Mouse (Mus musculus): ENCODE results near the gene Spats2l.
A peak's percentile ranks its signal among the peaks of the same experiment; 100 is the strongest.

Gene Spats2l

GRCm38 (mm10) chr1:57971588-57971987 is 197.6 kb downstream of the Spats2l start:
- peak; percentile 69 for DNase-seq (ENCODE audit: low read depth)

DNA sequence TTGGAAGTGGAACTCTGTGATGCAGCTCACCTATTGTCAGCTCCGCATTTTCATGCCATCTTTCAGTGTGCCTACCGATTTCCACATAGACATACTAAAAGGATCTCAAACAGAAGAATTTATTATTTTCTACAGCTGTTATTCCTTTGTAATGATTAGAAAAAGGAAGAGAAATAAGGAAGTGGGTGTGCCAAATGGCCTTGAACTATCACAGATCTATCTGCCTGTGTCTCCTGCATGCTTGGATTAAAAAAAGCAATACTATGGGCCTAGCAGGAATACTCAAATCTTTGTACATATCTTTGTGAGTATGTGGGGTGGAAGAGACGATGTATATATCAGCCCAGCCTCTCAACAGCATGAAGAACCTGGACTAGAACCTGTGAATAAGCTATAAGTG is 202.9 kb downstream of the Spats2l start:
- no peak for DNase-seq (ENCODE audit: low read depth)

- DNase-seq (ENCODE audit: low read depth), result no peak
Measured at GRCm38 (mm10) chr1:57989052-57989600, 215.2 kb downstream of the Spats2l start.

- DNase-seq (ENCODE audit: low read depth), result no peak
Measured at GRCm38 (mm10) chr1:57991277-57991676, 217.3 kb downstream of the Spats2l start.

GRCm38 (mm10) chr1:57995432-57996132 is 221.6 kb downstream of the Spats2l start, which contains the start of gene Sgo2a:
TSS of gene Sgo2a (plus strand) at chr1:57995971.
- peak; percentile 96 for DNase-seq (ENCODE audit: low read depth)

GRCm38 (mm10) chr1:57996133-57996615 is 222.2 kb downstream of the Spats2l start:
- DNase-seq (ENCODE audit: low read depth), result no peak

Data from 416B (cell line).